Mouse (Mus musculus): ENCODE data around the gene Abcg5.

- TF ChIP-seq TCF3 (IDR thresholded peaks at IDR 0.05; ENCODE audit: insufficient read length, low read depth) (no peak), POLR2A (IDR thresholded peaks at IDR 0.05; ENCODE audit: insufficient read length, low read depth) (no peak), SRF (IDR thresholded peaks at IDR 0.05; ENCODE audit: control insufficient read depth, insufficient read length, low read depth) (no peak), USF1 (IDR thresholded peaks at IDR 0.05; ENCODE audit: low read depth) (no peak), TCF12 (IDR thresholded peaks at IDR 0.05; ENCODE audit: insufficient read depth, poor library complexity, severe bottlenecking) (no peak), MAX (IDR thresholded peaks at IDR 0.05; ENCODE audit: low read depth) (no peak), MYOG (IDR thresholded peaks at IDR 0.05; ENCODE audit: control insufficient read depth in 1 of 3, insufficient read depth in 1 of 3, insufficient read length in 2 of 3, low read depth in 2 of 3) (no peak), CEBPB (IDR thresholded peaks at IDR 0.05; ENCODE audit: insufficient read depth, poor library complexity, severe bottlenecking) (no peak), POLR2AphosphoS2 (IDR thresholded peaks at IDR 0.05; ENCODE audit: insufficient read length, low read depth) (no peak)
Observed at GRCm38 (mm10) chr17:84616526-84617074, 66.2 kb downstream of the Abcg5 start.

Data from myocyte (in vitro differentiated cells).